Mouse (Mus musculus): ENCODE data around the gene Ninj2. TPM values are rescaled to one million over a fixed set of nuclear protein-coding genes. Genes with fewer than 3 reads are reported as not detected.

Gene Ninj2
- polyA plus RNA-seq, 1 experiment from 2014 or later = not detected

- Histone ChIP-seq H3K9me3 (ENCODE audit: control insufficient read depth, low read length) (no peaks in the 10 kb centered on the region), H3K4me1 (ENCODE audit: control insufficient read depth in 2 of 2, insufficient read depth in 2 of 2, low read length in 2 of 2) (peaks cover 4 to 19% of the 10 kb centered on the region in 2 experiments), H3K4me3 (ENCODE audit: control insufficient read depth in 1 of 2, insufficient read depth in 1 of 2, low read depth in 1 of 2, low read length in 2 of 2) (no peak overlapping the region), H3K36me3 (ENCODE audit: control insufficient read depth, insufficient read depth, low read length) (no peaks in the 10 kb centered on the region), H3K9ac (ENCODE audit: low read length) (no peak overlapping the region), H3K27me3 (ENCODE audit: control insufficient read depth, insufficient read depth, low read length) (no peaks in the 10 kb centered on the region), H3K4me2 (ENCODE audit: low read length) (no peak overlapping the region), H3K27ac (replicated peaks in 1 of 2; ENCODE audit: control insufficient read depth in 1 of 2, insufficient read depth in 1 of 2, low read depth in 2 of 2, low read length in 2 of 2) (no peak overlapping the region)
- no peak for ATAC-seq (ENCODE audit: insufficient number of reproducible peaks, insufficient read depth, low FRiP score, low read depth)
- WGBS = 83% methylated on average over 4 of the region's 4 CpGs
These were observed 71.6 kb downstream of the Ninj2 start for GRCm38 (mm10) chr6:120164765-120165164.

- ATAC-seq (ENCODE audit: insufficient number of reproducible peaks, insufficient read depth, low FRiP score, low read depth) = no peak
- Histone ChIP-seq H3K4me1 (ENCODE audit: control insufficient read depth in 2 of 2, insufficient read depth in 2 of 2, low read length in 2 of 2) (peaks cover 0 to 6% of the 10 kb centered on the region in 2 experiments; a peak in 2 of 4 replicates), H3K9ac (ENCODE audit: low read length) (no peak overlapping the region), H3K4me2 (ENCODE audit: low read length) (no peak overlapping the region), H3K9me3 (ENCODE audit: control insufficient read depth, low read length) (no peaks in the 10 kb centered on the region), H3K36me3 (ENCODE audit: control insufficient read depth, insufficient read depth, low read length) (no peaks in the 10 kb centered on the region), H3K4me3 (ENCODE audit: control insufficient read depth in 1 of 2, insufficient read depth in 1 of 2, low read depth in 1 of 2, low read length in 2 of 2) (no peak overlapping the region), H3K27me3 (ENCODE audit: control insufficient read depth, insufficient read depth, low read length) (no peaks in the 10 kb centered on the region), H3K27ac (replicated peaks in 1 of 2; ENCODE audit: control insufficient read depth in 1 of 2, insufficient read depth in 1 of 2, low read depth in 2 of 2, low read length in 2 of 2) (peak overlapping the region in 1 of 2 experiments; percentile 33; a peak in 1 of 4 replicates)
- 35% methylated on average over 4 of the region's 4 CpGs for WGBS
These were observed 74.4 kb downstream of the Ninj2 start for GRCm38 (mm10) chr6:120167574-120167973.

- 78% methylated on average over 8 of the region's 8 CpGs for WGBS
- Histone ChIP-seq H3K27ac (replicated peaks in 1 of 2; ENCODE audit: control insufficient read depth in 1 of 2, insufficient read depth in 1 of 2, low read depth in 2 of 2, low read length in 2 of 2) (no peak overlapping the region), H3K4me1 (ENCODE audit: control insufficient read depth in 2 of 2, insufficient read depth in 2 of 2, low read length in 2 of 2) (peaks cover 20 to 26% of the 10 kb centered on the region in 2 experiments)
These were observed 79.3 kb downstream of the Ninj2 start for GRCm38 (mm10) chr6:120172294-120173017.

GRCm38 (mm10) chr6:120174028-120174601 is 81.0 kb downstream of the Ninj2 start:
- Histone ChIP-seq H3K27me3 (ENCODE audit: control insufficient read depth, insufficient read depth, low read length) (no peaks in the 10 kb centered on the region), H3K36me3 (ENCODE audit: control insufficient read depth, insufficient read depth, low read length) (no peaks in the 10 kb centered on the region), H3K4me2 (ENCODE audit: low read length) (peak overlapping the region; percentile 21), H3K9me3 (ENCODE audit: control insufficient read depth, low read length) (no peaks in the 10 kb centered on the region), H3K4me1 (ENCODE audit: control insufficient read depth in 2 of 2, insufficient read depth in 2 of 2, low read length in 2 of 2) (peaks cover 22 to 23% of the 10 kb centered on the region in 2 experiments), H3K4me3 (ENCODE audit: control insufficient read depth in 1 of 2, insufficient read depth in 1 of 2, low read depth in 1 of 2, low read length in 2 of 2) (no peak overlapping the region), H3K9ac (ENCODE audit: low read length) (peak overlapping the region; percentile 27), H3K27ac (replicated peaks in 1 of 2; ENCODE audit: control insufficient read depth in 1 of 2, insufficient read depth in 1 of 2, low read depth in 2 of 2, low read length in 2 of 2) (peak overlapping the region; percentile 87 to 93)
- no peak for ATAC-seq (ENCODE audit: insufficient number of reproducible peaks, insufficient read depth, low FRiP score, low read depth)
- whole genome bisulfite sequencing = 52% methylated on average over 6 of the region's 6 CpGs

More at GRCm38 (mm10) chr6:120172294-120173017, 79.3 kb downstream of the Ninj2 start:
- Histone ChIP-seq H3K9ac (ENCODE audit: low read length) (no peak overlapping the region), H3K4me2 (ENCODE audit: low read length) (no peak overlapping the region), H3K4me3 (ENCODE audit: control insufficient read depth in 1 of 2, insufficient read depth in 1 of 2, low read depth in 1 of 2, low read length in 2 of 2) (no peak overlapping the region), H3K9me3 (ENCODE audit: control insufficient read depth, low read length) (no peaks in the 10 kb centered on the region), H3K27me3 (ENCODE audit: control insufficient read depth, insufficient read depth, low read length) (no peaks in the 10 kb centered on the region), H3K36me3 (ENCODE audit: control insufficient read depth, insufficient read depth, low read length) (no peaks in the 10 kb centered on the region)
- ATAC-seq (ENCODE audit: insufficient number of reproducible peaks, insufficient read depth, low FRiP score, low read depth) = no peak

- Histone ChIP-seq H3K4me1 (ENCODE audit: control insufficient read depth in 2 of 2, insufficient read depth in 2 of 2, low read length in 2 of 2) (peaks cover 26 to 27% of the 10 kb centered on the region in 2 experiments), H3K27ac (replicated peaks in 1 of 2; ENCODE audit: control insufficient read depth in 1 of 2, insufficient read depth in 1 of 2, low read depth in 2 of 2, low read length in 2 of 2) (peak overlapping the region; percentile 87 to 93), H3K27me3 (ENCODE audit: control insufficient read depth, insufficient read depth, low read length) (no peaks in the 10 kb centered on the region), H3K4me2 (ENCODE audit: low read length) (peak overlapping the region; percentile 21), H3K36me3 (ENCODE audit: control insufficient read depth, insufficient read depth, low read length) (no peaks in the 10 kb centered on the region), H3K4me3 (ENCODE audit: control insufficient read depth in 1 of 2, insufficient read depth in 1 of 2, low read depth in 1 of 2, low read length in 2 of 2) (no peak overlapping the region), H3K9ac (ENCODE audit: low read length) (no peak overlapping the region; the same call in 1 of the 2 replicates), H3K9me3 (ENCODE audit: control insufficient read depth, low read length) (no peaks in the 10 kb centered on the region)
- ATAC-seq (ENCODE audit: insufficient number of reproducible peaks, insufficient read depth, low FRiP score, low read depth) = peak; percentile 85
- WGBS = 9% methylated on average over 7 of the region's 7 CpGs
These were observed 81.5 kb downstream of the Ninj2 start for GRCm38 (mm10) chr6:120174602-120175115.

- no peak overlapping the region for H3K9ac ChIP-seq (ENCODE audit: low read length)
- H3K4me1 ChIP-seq (ENCODE audit: control insufficient read depth in 2 of 2, insufficient read depth in 2 of 2, low read length in 2 of 2) = peaks cover 32 to 37% of the 10 kb centered on the region in 2 experiments
- peak overlapping the region; percentile 0 to 93; a peak in 2 of 4 replicates for H3K27ac ChIP-seq (replicated peaks in 1 of 2; ENCODE audit: control insufficient read depth in 1 of 2, insufficient read depth in 1 of 2, low read depth in 2 of 2, low read length in 2 of 2)
These were observed 82.5 kb downstream of the Ninj2 start for GRCm38 (mm10) chr6:120175650-120176049.

GRCm38 (mm10) chr6:120179044-120179755 is 86.0 kb downstream of the Ninj2 start:
- Histone ChIP-seq H3K36me3 (ENCODE audit: control insufficient read depth, insufficient read depth, low read length) (no peaks in the 10 kb centered on the region), H3K9ac (ENCODE audit: low read length) (no peak overlapping the region), H3K9me3 (ENCODE audit: control insufficient read depth, low read length) (no peaks in the 10 kb centered on the region), H3K4me2 (ENCODE audit: low read length) (no peak overlapping the region), H3K27me3 (ENCODE audit: control insufficient read depth, insufficient read depth, low read length) (no peaks in the 10 kb centered on the region), H3K4me3 (ENCODE audit: control insufficient read depth in 1 of 2, insufficient read depth in 1 of 2, low read depth in 1 of 2, low read length in 2 of 2) (no peak overlapping the region), H3K27ac (replicated peaks in 1 of 2; ENCODE audit: control insufficient read depth in 1 of 2, insufficient read depth in 1 of 2, low read depth in 2 of 2, low read length in 2 of 2) (peak overlapping the region; percentile 9 to 45; a peak in 2 of 4 replicates), H3K4me1 (ENCODE audit: control insufficient read depth in 2 of 2, insufficient read depth in 2 of 2, low read length in 2 of 2) (peaks cover 26 to 33% of the 10 kb centered on the region in 2 experiments)
- no peak for ATAC-seq (ENCODE audit: insufficient number of reproducible peaks, insufficient read depth, low FRiP score, low read depth)
- 81% methylated on average over 6 of the region's 6 CpGs for WGBS

More at GRCm38 (mm10) chr6:120175650-120176049, 82.5 kb downstream of the Ninj2 start:
- 90% methylated on average over 4 of the region's 4 CpGs for WGBS
- H3K36me3 ChIP-seq (ENCODE audit: control insufficient read depth, insufficient read depth, low read length) = no peaks in the 10 kb centered on the region
- H3K4me3 ChIP-seq (ENCODE audit: control insufficient read depth in 1 of 2, insufficient read depth in 1 of 2, low read depth in 1 of 2, low read length in 2 of 2) = no peak overlapping the region
- no peaks in the 10 kb centered on the region for H3K27me3 ChIP-seq (ENCODE audit: control insufficient read depth, insufficient read depth, low read length)
- H3K4me2 ChIP-seq (ENCODE audit: low read length) = no peak overlapping the region
- no peak for ATAC-seq (ENCODE audit: insufficient number of reproducible peaks, insufficient read depth, low FRiP score, low read depth)
- H3K9me3 ChIP-seq (ENCODE audit: control insufficient read depth, low read length) = no peaks in the 10 kb centered on the region
